Mouse (Mus musculus) myocyte (in vitro differentiated cells): ENCODE results near the gene Gtf2a1.

Experiments used
- MAX ChIP-seq: IDR thresholded peaks from one replicate; pipeline ENCODE4 v1.6.1; 2011; ENCODE audit warnings: low read depth, mild to moderate bottlenecking, control low read depth
- POLR2AphosphoS2 ChIP-seq: IDR thresholded peaks from one replicate; pipeline ENCODE4 v1.6.1; 2011; ENCODE audit warnings: low read depth, control low read depth; ENCODE audit not compliant: insufficient read length
- USF1 ChIP-seq: IDR thresholded peaks from one replicate; pipeline ENCODE4 v1.6.1; 2011; ENCODE audit warnings: low read depth, mild to moderate bottlenecking, control low read depth, moderate library complexity

DNA sequence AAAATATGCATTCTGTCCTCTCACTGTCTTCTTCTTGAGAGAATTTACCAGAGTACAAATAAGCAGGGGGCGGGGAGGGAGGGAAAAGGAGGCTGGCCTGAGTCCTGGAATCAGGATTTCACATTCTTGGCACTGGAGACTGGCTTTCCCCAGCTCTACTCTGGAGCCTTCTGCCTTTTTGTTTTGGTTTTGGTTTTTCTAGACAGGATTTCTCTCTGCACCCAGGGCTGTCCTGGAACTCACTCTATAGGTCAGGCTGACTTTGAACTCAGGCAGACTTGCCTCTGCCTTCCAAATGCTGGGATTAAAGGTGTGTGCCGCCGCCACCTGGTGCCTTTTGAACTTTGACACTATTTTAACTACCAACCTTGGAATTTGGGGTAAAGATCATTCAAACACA, 48.1 kb upstream of the Gtf2a1 start:
- TF ChIP-seq USF1 (no peak), POLR2AphosphoS2 (no peak), MAX (no peak)
